Mouse (Mus musculus) monocyte, adult 2 months (primary cell): ENCODE measurements around the gene Il5.
A peak's percentile ranks its signal among the peaks of the same experiment; 100 is the strongest.
"Not testable (repeated sequence)": the region's sequence is repeated elsewhere in the genome, so short reads cannot be mapped to it uniquely, and the experiment has no call there.

ENCODE experiments used
- DNase-seq, 2 experiments: peaks; one replicate each; pipeline ENCODE4 v3.0.0; 2022; ENCODE audit warnings: low spot score in 2 of 2, low read depth in 1 of 2

Gene Il5

GRCm38 (mm10) chr11:53742353-53742752, 21.8 kb downstream of the Il5 start:
- no peak for DNase-seq

- no peak for DNase-seq
These were observed 24.7 kb downstream of the Il5 start for GRCm38 (mm10) chr11:53745260-53745659.

- DNase-seq, result no peak
These were observed 27.4 kb downstream of the Il5 start for GRCm38 (mm10) chr11:53747985-53748384.

GRCm38 (mm10) chr11:53748614-53749013, 28.0 kb downstream of the Il5 start:
- DNase-seq, result peak in 1 of 2 experiments; percentile 27

- no peak for DNase-seq
These were observed 28.7 kb downstream of the Il5 start for GRCm38 (mm10) chr11:53749306-53749705.

GRCm38 (mm10) chr11:53749716-53750352, 29.2 kb downstream of the Il5 start:
- DNase-seq, result no peak

GRCm38 (mm10) chr11:53755011-53755595, 34.5 kb downstream of the Il5 start:
- no peak for DNase-seq

- no peak for DNase-seq
These were observed 37.0 kb downstream of the Il5 start for GRCm38 (mm10) chr11:53757612-53758011.

GRCm38 (mm10) chr11:53758033-53758432, 37.4 kb downstream of the Il5 start:
- DNase-seq, result not testable (repeated sequence)

- no peak for DNase-seq
These were observed 38.3 kb downstream of the Il5 start for GRCm38 (mm10) chr11:53758791-53759351.

- DNase-seq, result no peak
These were observed 39.2 kb downstream of the Il5 start for GRCm38 (mm10) chr11:53759545-53760406.

GRCm38 (mm10) chr11:53761284-53761683, 40.7 kb downstream of the Il5 start:
- no peak for DNase-seq

GRCm38 (mm10) chr11:53761822-53762221, 41.2 kb downstream of the Il5 start:
- DNase-seq, result no peak

GRCm38 (mm10) chr11:53762426-53762825, 41.8 kb downstream of the Il5 start:
- DNase-seq, result no peak

GRCm38 (mm10) chr11:53762827-53763495, 42.4 kb downstream of the Il5 start:
- peak in 1 of 2 experiments; percentile 61 for DNase-seq

- peak; percentile 87 to 94 for DNase-seq
These were observed 43.0 kb downstream of the Il5 start for GRCm38 (mm10) chr11:53763496-53764140.

GRCm38 (mm10) chr11:53764581-53764980, 44.0 kb downstream of the Il5 start:
- DNase-seq, result no peak

GRCm38 (mm10) chr11:53768422-53769184, 48.0 kb downstream of the Il5 start:
- DNase-seq, result no peak

- no peak for DNase-seq
These were observed 48.6 kb downstream of the Il5 start for GRCm38 (mm10) chr11:53769185-53769576.

- DNase-seq, result peak; percentile 93 to 97
These were observed 49.1 kb downstream of the Il5 start, which contains the start of gene Irf1 for GRCm38 (mm10) chr11:53769760-53770124. TSS of gene Irf1 (plus strand) at chr11:53770014.
